Mouse (Mus musculus) thymus, adult 2 months (tissue): ENCODE measurements around the gene Utrn.

ENCODE experiments used
- CTCF ChIP-seq: fragments of 200-500 bp; IDR thresholded peaks from 2 replicates; pipeline ENCODE4 v1.5.1; 2012; ENCODE audit warnings: mild to moderate bottlenecking, control low read depth, low read length, moderate library complexity, borderline replicate concordance; ENCODE audit not compliant: control insufficient read depth, poor library complexity, insufficient read depth; ENCODE audit errors: extremely low read depth
- POLR2A ChIP-seq: fragments of 200-500 bp; IDR thresholded peaks from 2 replicates; pipeline ENCODE4 v1.6.1; 2012; ENCODE audit warnings: mild to moderate bottlenecking, low read length, control low read depth, moderate library complexity; ENCODE audit not compliant: control insufficient read depth, poor library complexity, insufficient read depth; ENCODE audit errors: extremely low read depth

DNA sequence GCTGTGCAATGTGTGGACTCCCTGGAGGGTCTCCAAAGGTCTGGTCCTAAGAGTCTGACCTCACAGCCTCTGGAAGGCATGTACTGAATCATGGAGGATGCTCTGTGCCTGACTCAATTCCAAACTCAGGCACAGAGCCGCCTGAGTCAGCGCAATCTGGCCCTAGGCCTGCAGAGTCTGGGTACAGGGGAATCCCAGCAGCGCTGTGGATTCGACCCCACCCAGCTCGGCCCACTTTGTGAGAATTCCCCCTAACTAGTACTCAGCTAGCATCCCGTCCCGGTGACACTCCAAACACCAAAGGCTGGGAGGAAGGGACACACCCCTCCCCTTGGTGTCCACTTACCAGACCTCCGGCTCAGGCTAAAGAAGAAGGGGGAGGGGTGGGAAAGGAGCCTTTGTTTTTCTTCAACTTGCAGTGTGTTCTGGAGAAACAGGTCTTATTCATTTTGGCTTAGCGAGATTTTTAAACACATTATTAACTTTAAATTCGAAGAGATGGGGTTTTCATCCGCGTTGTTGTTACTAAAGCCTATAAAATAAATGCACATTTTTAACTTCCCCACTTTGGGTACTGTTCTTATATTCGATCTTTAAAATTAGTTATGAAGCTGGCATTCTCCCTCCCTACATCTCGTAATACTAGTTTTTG, 9.6 kb upstream of the Utrn start:
- TF ChIP-seq POLR2A (no peak), CTCF (no peak)
